Mouse (Mus musculus): ENCODE data around the gene Ddx54. TPM values are rescaled to one million over a fixed set of nuclear protein-coding genes. Genes with fewer than 3 reads are reported as not detected.

The Ddx54 gene
- polyA plus RNA-seq, 1 experiment from 2014 or later: 22.5 TPM

GRCm38 (mm10) chr5:120603515-120603914 lies 9.0 kb upstream of the Ddx54 start:
- Histone ChIP-seq H3K4me3 (ENCODE audit: low read depth, low read length) (no peak overlapping the region), H3K27ac (replicated peaks) (no peak overlapping the region), H3K4me1 (replicated peaks; ENCODE audit: control insufficient read depth, insufficient read depth) (no peaks in the 10 kb centered on the region), H3K36me3 (ENCODE audit: control insufficient read depth, insufficient read depth, low read length) (no peaks in the 10 kb centered on the region), H3K9me3 (ENCODE audit: control insufficient read depth, low read length) (no peaks in the 10 kb centered on the region), H3K27me3 (ENCODE audit: control insufficient read depth, insufficient read depth, low read length) (no peaks in the 10 kb centered on the region), H3K9ac (ENCODE audit: low read length) (no peak overlapping the region), H3K4me2 (replicated peaks; ENCODE audit: low read depth) (no peak overlapping the region)
- no peak for TF ChIP-seq EP300 (optimal IDR thresholded peaks at IDR 0.05)
- no peak for ATAC-seq (ENCODE audit: low FRiP score, low TSS enrichment)
- DNase-seq (ENCODE audit: low spot score): no peak
- WGBS: 68% methylated on average over 7 of the region's 7 CpGs

GRCm38 (mm10) chr5:120604839-120605238 lies 7.7 kb upstream of the Ddx54 start:
- peak; percentile 61; the same call in 1 of the 2 replicates for ATAC-seq (ENCODE audit: low FRiP score, low TSS enrichment)
- 4% methylated on average over 6 of the region's 6 CpGs for WGBS
- Histone ChIP-seq H3K4me2 (replicated peaks; ENCODE audit: low read depth) (peak overlapping the region; percentile 56), H3K9me3 (ENCODE audit: control insufficient read depth, low read length) (no peaks in the 10 kb centered on the region), H3K4me1 (replicated peaks; ENCODE audit: control insufficient read depth, insufficient read depth) (no peaks in the 10 kb centered on the region), H3K9ac (ENCODE audit: low read length) (no peak overlapping the region), H3K4me3 (ENCODE audit: low read depth, low read length) (peak overlapping the region; percentile 22; the same call in 1 of the 2 replicates), H3K27me3 (ENCODE audit: control insufficient read depth, insufficient read depth, low read length) (no peaks in the 10 kb centered on the region), H3K27ac (replicated peaks) (peak overlapping the region; percentile 61), H3K36me3 (ENCODE audit: control insufficient read depth, insufficient read depth, low read length) (no peaks in the 10 kb centered on the region)
- DNase-seq (ENCODE audit: low spot score): peak; percentile 88
- peak; percentile 92 for TF ChIP-seq CTCF (IDR thresholded peaks at IDR 0.05; ENCODE audit: low read depth)
- no peak for TF ChIP-seq EP300 (optimal IDR thresholded peaks at IDR 0.05)

- peak; percentile 17 for DNase-seq (ENCODE audit: low spot score)
- Histone ChIP-seq H3K27me3 (ENCODE audit: control insufficient read depth, insufficient read depth, low read length) (no peaks in the 10 kb centered on the region), H3K4me2 (replicated peaks; ENCODE audit: low read depth) (peak overlapping the region; percentile 56), H3K4me1 (replicated peaks; ENCODE audit: control insufficient read depth, insufficient read depth) (no peaks in the 10 kb centered on the region), H3K27ac (replicated peaks) (peak overlapping the region; percentile 61), H3K4me3 (ENCODE audit: low read depth, low read length) (peak overlapping the region; percentile 22), H3K9ac (ENCODE audit: low read length) (peak overlapping the region; percentile 3; the same call in 1 of the 2 replicates), H3K9me3 (ENCODE audit: control insufficient read depth, low read length) (no peaks in the 10 kb centered on the region), H3K36me3 (ENCODE audit: control insufficient read depth, insufficient read depth, low read length) (no peaks in the 10 kb centered on the region)
- TF ChIP-seq CTCF (IDR thresholded peaks at IDR 0.05; ENCODE audit: low read depth) (no peak), EP300 (optimal IDR thresholded peaks at IDR 0.05) (no peak)
- 2% methylated on average over 10 of the region's 10 CpGs for WGBS
- peak; percentile 30; the same call in 1 of the 2 replicates for ATAC-seq (ENCODE audit: low FRiP score, low TSS enrichment)
Observed at GRCm38 (mm10) chr5:120605241-120605661, 7.3 kb upstream of the Ddx54 start.

- Histone ChIP-seq H3K36me3 (ENCODE audit: control insufficient read depth, insufficient read depth, low read length) (no peaks in the 10 kb centered on the region), H3K4me1 (replicated peaks; ENCODE audit: control insufficient read depth, insufficient read depth) (no peaks in the 10 kb centered on the region), H3K4me3 (ENCODE audit: low read depth, low read length) (peak overlapping the region; percentile 22), H3K27ac (replicated peaks) (no peak overlapping the region), H3K9me3 (ENCODE audit: control insufficient read depth, low read length) (no peaks in the 10 kb centered on the region), H3K4me2 (replicated peaks; ENCODE audit: low read depth) (peak overlapping the region; percentile 56), H3K27me3 (ENCODE audit: control insufficient read depth, insufficient read depth, low read length) (no peaks in the 10 kb centered on the region), H3K9ac (ENCODE audit: low read length) (no peak overlapping the region)
- ATAC-seq (ENCODE audit: low FRiP score, low TSS enrichment) (peak; percentile 67; the same call in 1 of the 2 replicates), DNase-seq (ENCODE audit: low spot score) (peak; percentile 89)
- 4% methylated on average over 8 of the region's 8 CpGs for WGBS
- TF ChIP-seq EP300 (optimal IDR thresholded peaks at IDR 0.05) (no peak), CTCF (IDR thresholded peaks at IDR 0.05; ENCODE audit: low read depth) (peak; percentile 94)
Observed at GRCm38 (mm10) chr5:120605688-120606087, 6.9 kb upstream of the Ddx54 start.

GRCm38 (mm10) chr5:120606590-120607200 lies 5.8 kb upstream of the Ddx54 start:
- Histone ChIP-seq H3K9ac (ENCODE audit: low read length) (no peak overlapping the region), H3K27me3 (ENCODE audit: control insufficient read depth, insufficient read depth, low read length) (no peaks in the 10 kb centered on the region), H3K36me3 (ENCODE audit: control insufficient read depth, insufficient read depth, low read length) (no peaks in the 10 kb centered on the region), H3K4me2 (replicated peaks; ENCODE audit: low read depth) (no peak overlapping the region), H3K4me3 (ENCODE audit: low read depth, low read length) (no peak overlapping the region), H3K9me3 (ENCODE audit: control insufficient read depth, low read length) (no peaks in the 10 kb centered on the region), H3K27ac (replicated peaks) (no peak overlapping the region), H3K4me1 (replicated peaks; ENCODE audit: control insufficient read depth, insufficient read depth) (peaks cover 4% of the 10 kb centered on the region)
- TF ChIP-seq CTCF (IDR thresholded peaks at IDR 0.05; ENCODE audit: low read depth) (no peak), EP300 (optimal IDR thresholded peaks at IDR 0.05) (no peak)
- 73% methylated on average over 25 of the region's 25 CpGs for WGBS
- ATAC-seq (ENCODE audit: low FRiP score, low TSS enrichment) (no peak), DNase-seq (ENCODE audit: low spot score) (peak; percentile 13)

- no peaks in the 10 kb centered on the region for H3K36me3 ChIP-seq (ENCODE audit: control insufficient read depth, insufficient read depth, low read length)
- no peak overlapping the region for H3K9ac ChIP-seq (ENCODE audit: low read length)
- no peak overlapping the region for H3K4me3 ChIP-seq (ENCODE audit: low read depth, low read length)
- H3K9me3 ChIP-seq (ENCODE audit: control insufficient read depth, low read length): no peaks in the 10 kb centered on the region
- H3K4me2 ChIP-seq (replicated peaks; ENCODE audit: low read depth): no peak overlapping the region
- TF ChIP-seq EP300 (optimal IDR thresholded peaks at IDR 0.05) (no peak), CTCF (IDR thresholded peaks at IDR 0.05; ENCODE audit: low read depth) (no peak)
- WGBS: 77% methylated on average over 3 of the region's 3 CpGs
- peaks cover 4% of the 10 kb centered on the region for H3K4me1 ChIP-seq (replicated peaks; ENCODE audit: control insufficient read depth, insufficient read depth)
- no peak overlapping the region for H3K27ac ChIP-seq (replicated peaks)
- ATAC-seq (ENCODE audit: low FRiP score, low TSS enrichment): no peak
- no peaks in the 10 kb centered on the region for H3K27me3 ChIP-seq (ENCODE audit: control insufficient read depth, insufficient read depth, low read length)
- no peak for DNase-seq (ENCODE audit: low spot score)
Observed at GRCm38 (mm10) chr5:120607335-120607734, 5.2 kb upstream of the Ddx54 start.
